ENCODE assay signal across 16 mouse cellular contexts in genomic region chr17:56766631-56767405, GRCm38 (mm10). TPM values are rescaled to one million over a fixed set of nuclear protein-coding genes. Genes with fewer than 3 reads are reported as not detected.
A peak's percentile ranks its signal among the peaks of the same experiment; 100 is the strongest.
DNase-seq lines count a peak whose midpoint lies in the region; ATAC-seq and TF ChIP-seq lines count a peak whose summit lies in the region.
"Had no signal": no experiment of that assay in that cellular context is flagged by ENCODE, and none has a peak within 500 bp of the region (broad histone marks: within the 10 kb centered on the region; RNA-seq: fewer than 3 reads in every experiment).

No protein-coding gene starts in this region.

- ATAC-seq in cerebellum, adult (ENCODE audit: insufficient number of reproducible peaks, low FRiP score, low TSS enrichment) = no peak
- no peak for ATAC-seq in G1E (ENCODE audit: extremely low read depth, insufficient number of reproducible peaks, low FRiP score, poor library complexity, severe bottlenecking)
- ATAC-seq: activated CD4-positive, CD25-positive, alpha-beta regulatory T cell, adult 4 months; forebrain, embryonic 13.5 days; forebrain, embryonic 15.5 days; forebrain, postnatal 0 days had no signal

- H3K27ac ChIP-seq in heart, adult 2 months = no peak overlapping the region
- H3K27ac ChIP-seq: embryonic facial prominence, embryonic 10.5 days; embryonic facial prominence, embryonic 12.5 days; forebrain, embryonic 13.5 days; forebrain, embryonic 15.5 days had no signal

- no peaks in the 10 kb centered on the region for H3K79me2 ChIP-seq in heart, adult 2 months (replicated peaks; ENCODE audit: control insufficient read depth, insufficient read depth, low read length)

- no peak for TF ChIP-seq POLR2A in heart, adult 2 months (IDR thresholded peaks at IDR 0.05; ENCODE audit: insufficient read depth, low read depth, low read length)

- DNase-seq in cerebellum, adult 11-12 months = peak; percentile 76
- DNase-seq in cerebellum, adult 9-10 months = peak; percentile 71
- no peak for DNase-seq in cerebellum, postnatal 10 days
- peak; percentile 94 for DNase-seq in heart, adult 11 months
- no peak for DNase-seq in heart, adult 2 months
- DNase-seq in G1E (ENCODE audit: low spot score) = no peak
- no peak for DNase-seq in urinary bladder, adult 18-20 months (ENCODE audit: low spot score in 2 of 2)
- DNase-seq: adrenal gland, adult 8-10 months; adrenal gland, postnatal 14 days; forebrain, postnatal 0 days had no signal

- TF ChIP-seq EP300 in heart, adult 2 months (IDR thresholded peaks at IDR 0.05; ENCODE audit: insufficient read depth, low read depth, low read length) = no peak

- no peaks in the 10 kb centered on the region for H3K36me3 ChIP-seq in heart, adult 2 months (ENCODE audit: control insufficient read depth, insufficient read depth, low read length)
- peaks cover 62% of the 10 kb centered on the region for H3K36me3 ChIP-seq in G1E (replicated peaks)

- H3K4me3 ChIP-seq in heart, adult 2 months = no peak overlapping the region
- H3K4me3 ChIP-seq in G1E (ENCODE audit: low read depth, low read length) = 0 out of 2 replicates have a peak overlapping the region, but pooled peaks have one; percentile 8
- H3K4me3 ChIP-seq: embryonic facial prominence, embryonic 10.5 days; embryonic facial prominence, embryonic 12.5 days; forebrain, embryonic 13.5 days; forebrain, embryonic 15.5 days had no signal

- H3K9ac ChIP-seq in heart, adult 2 months (ENCODE audit: low read depth, low read length) = no peak overlapping the region
- H3K9ac ChIP-seq: embryonic facial prominence, embryonic 12.5 days; forebrain, embryonic 13.5 days; forebrain, embryonic 15.5 days; forebrain, postnatal 0 days had no signal

- H3K4me1 ChIP-seq in heart, adult 2 months (ENCODE audit: control insufficient read depth, insufficient read depth, low read length) = peaks cover 14% of the 10 kb centered on the region
- peaks cover 50% of the 10 kb centered on the region for H3K4me1 ChIP-seq in G1E (ENCODE audit: insufficient read depth, low read depth, low read length)

- H3K27me3 ChIP-seq in heart, adult 2 months (ENCODE audit: control insufficient read depth, insufficient read depth, low read length) = no peaks in the 10 kb centered on the region
- no peaks in the 10 kb centered on the region for H3K27me3 ChIP-seq in G1E (ENCODE audit: insufficient read depth, low read length)
- H3K27me3 ChIP-seq: embryonic facial prominence, embryonic 12.5 days; forebrain, embryonic 13.5 days; forebrain, embryonic 15.5 days had no signal

- no peaks in the 10 kb centered on the region for H3K9me3 ChIP-seq in G1E (replicated peaks)
- H3K9me3 ChIP-seq: embryonic facial prominence, embryonic 10.5 days; embryonic facial prominence, embryonic 12.5 days; forebrain, embryonic 13.5 days; forebrain, embryonic 15.5 days had no signal

- WGBS in heart, adult 2 months = 97% methylated on average over 27 of the region's 27 CpGs

- TF ChIP-seq CTCF in heart, adult 2 months (IDR thresholded peaks at IDR 0.05) = no peak
- TF ChIP-seq CTCF in G1E (IDR thresholded peaks at IDR 0.05; ENCODE audit: low read depth, low read length) = no peak

- intact Hi-C loops in heart, adult 2 months (cut with DNase I) = loop anchor here (5.0 kb wide), 1 partner anchor 65 kb away; the partner anchor contains the start of gene Rfx2

RNA-seq across cellular contexts. Expression of gene Dus3l, which starts 2.3 kb away (rescaled TPM):
- total RNA-seq in heart, adult 2 months (2021) = 10 to 100 TPM; 17.7 to 19.4 TPM
- polyA plus RNA-seq in heart, adult 2 months (2012; rRNA removed) = 36.2 and 38.7 TPM in 2 replicates
- total RNA-seq in G1E (2014; fragmentation: Nextera tagmentation) = 8.7 and 12.0 TPM in 2 replicates
- 12.4 and 15.0 TPM in 2 replicates for total RNA-seq in G1E (2017)
- 52.5 and 57.1 TPM in 2 replicates for polyA plus RNA-seq in G1E (2012)

RNA-seq across cellular contexts. Expression of gene Prr22, which starts 3.2 kb away (rescaled TPM):
- total RNA-seq in heart, adult 2 months (2021) = under 1 TPM; 0.11 to 0.29 TPM
- polyA plus RNA-seq in heart, adult 2 months (2012; rRNA removed) = 1.2 and 2.0 TPM in 2 replicates
- total RNA-seq in G1E (2014; fragmentation: Nextera tagmentation) (not detected in 2 replicates), G1E (2017) (0.17 and 0.22 TPM in 2 replicates)
- polyA plus RNA-seq in G1E (2012) = 3.5 and 5.0 TPM in 2 replicates

RNA-seq across cellular contexts. Expression of gene Nrtn, which starts 9.5 kb away (rescaled TPM):
- 10 to 100 TPM; 24.4 to 26.8 TPM for total RNA-seq in heart, adult 2 months (2021)
- 26.2 and 49.3 TPM in 2 replicates for polyA plus RNA-seq in heart, adult 2 months (2012; rRNA removed)
- total RNA-seq in G1E (2014; fragmentation: Nextera tagmentation) = not detected in 2 replicates
- not detected in 2 replicates for total RNA-seq in G1E (2017)
- polyA plus RNA-seq in G1E (2012) = not detected in 2 replicates
- polyA plus RNA-seq: activated CD4-positive, CD25-positive, alpha-beta regulatory T cell, adult 4 months had no signal

RNA-seq across cellular contexts. Expression of gene Vmac, which starts 49.0 kb away (rescaled TPM):
- total RNA-seq in heart, adult 2 months (2021) = 1 to 10 TPM; 3.0 to 4.7 TPM
- polyA plus RNA-seq in heart, adult 2 months (2012; rRNA removed) = 8.3 and 9.9 TPM in 2 replicates
- 32.0 and 46.9 TPM in 2 replicates for total RNA-seq in G1E (2014; fragmentation: Nextera tagmentation)
- 9.4 and 10.3 TPM in 2 replicates for total RNA-seq in G1E (2017)
- polyA plus RNA-seq in G1E (2012) = 12.9 and 16.3 TPM in 2 replicates

RNA-seq across cellular contexts. Expression of gene Ndufa11, which starts 49.3 kb away (rescaled TPM):
- 100 to 1,000 TPM; 748 to 906 TPM for total RNA-seq in heart, adult 2 months (2021)
- 1,680 and 1,786 TPM in 2 replicates for polyA plus RNA-seq in heart, adult 2 months (2012; rRNA removed)
- total RNA-seq in G1E (2014; fragmentation: Nextera tagmentation) (60.5 and 74.9 TPM in 2 replicates), G1E (2017) (186 and 247 TPM in 2 replicates)
- 270 and 319 TPM in 2 replicates for polyA plus RNA-seq in G1E (2012)

Comparison
In these comparisons a context has a peak if more than half of its experiments do, and no peak if none do; other contexts are left out.
1. DNase-seq: peak in cerebellum, adult 11-12 months (single experiment), cerebellum, adult 9-10 months (single experiment) and heart, adult 11 months (single experiment); none in cerebellum, postnatal 10 days (0 of 2), heart, adult 2 months (0 of 2), G1E (single experiment) and urinary bladder, adult 18-20 months (0 of 2).
2. RNA of gene Nrtn, which starts 9.5 kb away (total RNA-seq): 24.4 to 26.8 TPM in heart, adult 2 months; not detected in G1E; every median in the first group is over 10 times any median in the second.